Mouse (Mus musculus) limb, embryonic 10.5 days (tissue): ENCODE results near the gene Ppm1h. TPM values are rescaled to one million over a fixed set of nuclear protein-coding genes. Genes with fewer than 3 reads are reported as not detected.

ENCODE experiments used
- DNase-seq: peaks from one replicate; pipeline ENCODE4 v3.0.0-alpha.2; 2017; ENCODE audit warnings: low spot score
- H3K27ac ChIP-seq: fragments of 300-500 bp; sonication (generic); 2 replicates; pipeline ENCODE4 v1.5.1; 2016; ENCODE audit warnings: mild to moderate bottlenecking
- H3K27me3 ChIP-seq: fragments of 300-500 bp; sonication (generic); 2 replicates; pipeline ENCODE4 v1.6.1; 2016; ENCODE audit warnings: low read depth, mild to moderate bottlenecking; ENCODE audit not compliant: poor library complexity, severe bottlenecking
- H3K36me3 ChIP-seq: fragments of 300-500 bp; sonication (generic); 2 replicates; pipeline ENCODE4 v1.6.1; 2016; ENCODE audit warnings: mild to moderate bottlenecking, moderate library complexity
- H3K4me1 ChIP-seq: fragments of 300-500 bp; sonication (generic); 2 replicates; pipeline ENCODE4 v1.6.1; 2016
- H3K4me3 ChIP-seq: fragments of 300-500 bp; sonication (generic); 2 replicates; pipeline ENCODE4 v1.5.1; 2016; ENCODE audit warnings: mild to moderate bottlenecking, moderate library complexity
- H3K9me3 ChIP-seq: fragments of 300-500 bp; sonication (generic); replicated peaks from 2 replicates; pipeline ENCODE4 v1.6.1; 2016; ENCODE audit warnings: mild to moderate bottlenecking
- WGBS: fragments of 180-500 bp; shearing (Covaris S2); methylation state at CpG from one replicate; pipeline ENCODE4 v1.1.7; 2016; 5-methylcytosine and 5-hydroxymethylcytosine counted together
- polyA plus RNA-seq: library from polyadenylated mRNA; unstranded; fragments of >200 nt; fragmentation: Nextera tagmentation; extraction: Ambion mirVana; gene quantifications from 2 replicates; pipeline ENCODE4 v1.2.1, GENCODE M21; 2016

Ppm1h gene
- polyA plus RNA-seq, 1 experiment from 2014 or later = 4.4 TPM

- no peak for DNase-seq
- H3K4me1 ChIP-seq = peaks cover 73% of the 10 kb centered on the region
- 65% methylated on average over 8 of the region's 8 CpGs for WGBS
- no peaks in the 10 kb centered on the region for H3K36me3 ChIP-seq
- no peaks in the 10 kb centered on the region for H3K27me3 ChIP-seq
- H3K9me3 ChIP-seq = no peaks in the 10 kb centered on the region
- H3K4me3 ChIP-seq = no peak overlapping the region
- no peak overlapping the region for H3K27ac ChIP-seq
Observed at GRCm38 (mm10) chr10:122765992-122766391, 87.4 kb downstream of the Ppm1h start.

DNA sequence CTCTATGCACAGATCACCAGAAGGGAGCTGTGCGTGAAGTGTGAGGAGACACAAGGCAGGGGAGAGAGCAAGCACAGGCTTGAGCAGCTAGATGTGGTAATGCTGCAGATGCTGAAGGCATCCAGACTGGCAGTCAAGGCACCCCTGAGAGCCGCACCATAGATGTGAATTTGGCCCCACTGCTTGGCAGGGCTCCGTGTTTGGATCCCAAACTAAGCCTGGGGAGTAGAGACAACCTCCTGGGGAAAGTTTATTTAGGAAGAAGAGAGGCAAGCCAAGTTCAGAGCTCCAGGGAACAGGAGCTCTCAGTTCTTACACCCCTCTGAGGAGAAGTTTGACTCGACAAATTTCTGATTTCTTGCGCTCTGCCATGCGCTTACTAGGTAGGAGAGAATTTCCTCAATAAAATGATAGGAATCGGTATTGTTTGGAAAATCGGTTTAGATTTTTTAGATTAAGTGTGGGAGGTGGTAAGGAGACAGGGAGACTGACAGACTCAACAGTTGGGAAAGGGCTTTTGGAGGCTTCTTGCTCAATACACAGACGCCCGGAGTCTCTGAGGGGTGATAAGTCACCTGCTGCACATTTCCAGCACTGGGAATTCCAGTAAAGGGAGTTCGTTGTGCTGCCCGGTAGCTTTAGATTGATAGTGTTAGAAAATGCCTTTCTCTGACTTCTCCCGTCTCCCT, 89.8 kb downstream of the Ppm1h start:
- H3K4me3 ChIP-seq = no peak overlapping the region
- peaks cover 63% of the 10 kb centered on the region for H3K4me1 ChIP-seq
- H3K27me3 ChIP-seq = no peaks in the 10 kb centered on the region
- WGBS = 56% methylated on average over 13 of the region's 13 CpGs
- H3K36me3 ChIP-seq = no peaks in the 10 kb centered on the region
- no peaks in the 10 kb centered on the region for H3K9me3 ChIP-seq
- no peak for DNase-seq
- peak overlapping the region; percentile 77 for H3K27ac ChIP-seq

DNA sequence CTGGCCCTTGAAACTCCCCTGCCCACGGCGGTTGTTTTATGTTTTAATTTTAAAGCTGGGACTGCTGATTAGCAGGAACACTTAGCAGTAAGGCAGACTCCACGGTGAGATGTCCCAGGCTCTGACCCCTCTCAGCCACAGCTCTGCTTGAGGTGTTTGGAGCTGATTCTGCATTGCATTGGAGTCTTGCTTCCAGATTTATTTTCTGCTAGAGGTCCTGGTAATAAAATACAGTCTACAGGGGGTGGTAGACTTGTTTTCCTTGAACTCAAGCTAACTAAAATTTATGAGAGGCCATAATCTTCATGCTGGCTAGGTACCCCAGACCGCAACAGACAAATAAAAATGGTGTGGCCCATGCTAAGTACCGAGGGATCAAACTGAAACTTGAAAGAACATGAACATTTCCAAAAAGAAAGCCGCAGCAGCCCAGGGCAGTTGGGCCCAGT, 90.4 kb downstream of the Ppm1h start:
- 28% methylated on average over 6 of the region's 6 CpGs for WGBS
- Histone ChIP-seq H3K27me3 (no peaks in the 10 kb centered on the region), H3K36me3 (no peaks in the 10 kb centered on the region), H3K27ac (peak overlapping the region; percentile 77), H3K4me1 (peaks cover 57% of the 10 kb centered on the region), H3K4me3 (no peak overlapping the region), H3K9me3 (no peaks in the 10 kb centered on the region)
- DNase-seq = peak; percentile 62

DNA sequence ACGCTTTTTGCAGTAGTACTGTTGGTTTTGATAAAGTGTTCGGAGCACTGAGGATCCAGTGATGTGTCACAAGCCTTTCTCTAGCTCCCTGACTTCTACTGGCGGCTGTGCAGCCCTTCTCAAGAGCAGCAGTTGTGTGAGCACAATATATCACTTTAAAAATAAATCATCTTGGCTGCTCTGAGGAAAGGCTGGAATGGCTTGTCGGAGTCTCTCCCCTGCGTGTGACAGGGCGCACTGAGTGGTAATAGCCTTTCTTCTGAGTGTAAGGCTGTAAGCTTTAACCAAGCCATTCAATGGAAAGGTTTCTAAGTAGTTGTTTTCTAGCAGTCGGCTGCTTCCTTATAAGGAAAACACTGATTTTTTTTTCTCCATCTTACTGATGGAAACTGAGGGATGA, 91.8 kb downstream of the Ppm1h start:
- Histone ChIP-seq H3K4me1 (peaks cover 47% of the 10 kb centered on the region), H3K36me3 (no peaks in the 10 kb centered on the region), H3K27ac (peak overlapping the region; percentile 66), H3K9me3 (no peaks in the 10 kb centered on the region), H3K27me3 (no peaks in the 10 kb centered on the region), H3K4me3 (no peak overlapping the region)
- no peak for DNase-seq
- 47% methylated on average over 7 of the region's 7 CpGs for WGBS

- no peak for DNase-seq
- Histone ChIP-seq H3K36me3 (no peaks in the 10 kb centered on the region), H3K9me3 (no peaks in the 10 kb centered on the region), H3K27ac (peak overlapping the region; percentile 66), H3K4me3 (no peak overlapping the region), H3K27me3 (no peaks in the 10 kb centered on the region), H3K4me1 (peaks cover 43% of the 10 kb centered on the region)
- 68% methylated on average over 5 of the region's 5 CpGs for WGBS
Observed at GRCm38 (mm10) chr10:122770987-122771386, 92.4 kb downstream of the Ppm1h start.

GRCm38 (mm10) chr10:122774169-122774568, 95.6 kb downstream of the Ppm1h start:
- DNase-seq = no peak
- H3K27me3 ChIP-seq = no peaks in the 10 kb centered on the region
- H3K9me3 ChIP-seq = no peaks in the 10 kb centered on the region
- WGBS = 92% methylated on average over 7 of the region's 7 CpGs
- no peaks in the 10 kb centered on the region for H3K36me3 ChIP-seq
- H3K27ac ChIP-seq = no peak overlapping the region
- H3K4me3 ChIP-seq = no peak overlapping the region
- peaks cover 43% of the 10 kb centered on the region for H3K4me1 ChIP-seq

DNA sequence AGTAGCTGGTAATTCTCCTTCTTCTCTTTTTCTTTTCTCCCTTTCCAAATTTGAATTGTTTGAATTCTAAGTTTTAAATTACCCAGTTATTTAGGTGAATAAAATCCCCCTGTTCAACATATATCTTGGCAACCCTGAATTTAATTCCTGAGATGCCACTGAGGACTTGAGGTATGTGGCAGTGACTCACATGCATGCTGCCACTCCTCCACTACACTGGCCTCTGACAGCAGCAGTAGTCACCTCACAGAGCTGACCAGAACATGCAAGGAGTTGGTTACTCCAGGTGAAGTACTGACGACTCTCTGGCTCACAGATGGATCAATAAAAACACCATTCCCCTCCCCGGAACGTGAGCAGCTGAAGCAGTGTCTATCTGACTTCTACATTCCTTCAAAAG, 98.9 kb downstream of the Ppm1h start:
- DNase-seq = no peak
- WGBS = 67% methylated on average over 3 of the region's 3 CpGs
- no peak overlapping the region for H3K27ac ChIP-seq
- H3K9me3 ChIP-seq = no peaks in the 10 kb centered on the region
- H3K36me3 ChIP-seq = no peaks in the 10 kb centered on the region
- peaks cover 37% of the 10 kb centered on the region for H3K4me1 ChIP-seq
- no peaks in the 10 kb centered on the region for H3K27me3 ChIP-seq
- H3K4me3 ChIP-seq = no peak overlapping the region

GRCm38 (mm10) chr10:122777939-122778655, 99.5 kb downstream of the Ppm1h start:
- Histone ChIP-seq H3K36me3 (no peaks in the 10 kb centered on the region), H3K27ac (no peak overlapping the region), H3K9me3 (no peaks in the 10 kb centered on the region), H3K4me3 (no peak overlapping the region), H3K27me3 (no peaks in the 10 kb centered on the region), H3K4me1 (peaks cover 42% of the 10 kb centered on the region)
- no peak for DNase-seq
- WGBS = 90% methylated on average over 3 of the region's 3 CpGs

DNA sequence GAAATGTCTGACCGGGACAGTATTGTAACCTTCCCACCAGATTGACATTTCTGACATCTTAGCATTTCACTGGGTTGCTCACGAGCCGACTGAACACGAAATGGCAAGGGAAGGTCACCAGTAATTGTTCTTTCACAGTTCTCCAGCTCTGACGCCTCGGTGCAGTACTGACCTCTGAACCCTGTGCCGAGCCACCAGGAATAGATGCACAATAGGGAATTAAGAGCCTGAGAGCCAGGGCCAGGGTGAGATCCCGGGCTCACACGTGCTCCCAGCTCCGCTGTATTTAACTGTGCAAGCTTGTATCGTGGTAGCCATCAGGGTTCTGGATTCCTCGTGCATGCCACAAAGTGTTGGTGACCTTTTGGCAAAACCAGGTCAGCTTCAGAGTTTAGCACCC, 100.8 kb downstream of the Ppm1h start:
- Histone ChIP-seq H3K9me3 (no peaks in the 10 kb centered on the region), H3K4me3 (no peak overlapping the region), H3K27ac (peak overlapping the region; percentile 61), H3K27me3 (no peaks in the 10 kb centered on the region), H3K4me1 (peaks cover 42% of the 10 kb centered on the region), H3K36me3 (no peaks in the 10 kb centered on the region)
- 37% methylated on average over 12 of the region's 12 CpGs for WGBS
- DNase-seq = no peak

- Histone ChIP-seq H3K9me3 (no peaks in the 10 kb centered on the region), H3K36me3 (no peaks in the 10 kb centered on the region), H3K4me3 (no peak overlapping the region), H3K27ac (peak overlapping the region; percentile 34; the same call in 1 of the 2 replicates), H3K27me3 (no peaks in the 10 kb centered on the region), H3K4me1 (peaks cover 32% of the 10 kb centered on the region)
- no peak for DNase-seq
- 62% methylated on average over 4 of the region's 4 CpGs for WGBS
Observed at GRCm38 (mm10) chr10:122782755-122783154, 104.2 kb downstream of the Ppm1h start.

- WGBS = 45% methylated on average over 12 of the region's 12 CpGs
- Histone ChIP-seq H3K36me3 (no peaks in the 10 kb centered on the region), H3K9me3 (no peaks in the 10 kb centered on the region), H3K27ac (no peak overlapping the region), H3K4me3 (no peak overlapping the region), H3K4me1 (peaks cover 27% of the 10 kb centered on the region), H3K27me3 (no peaks in the 10 kb centered on the region)
- DNase-seq = no peak
Observed at GRCm38 (mm10) chr10:122789648-122790170, 111.1 kb downstream of the Ppm1h start.

GRCm38 (mm10) chr10:122792021-122792966, 113.7 kb downstream of the Ppm1h start:
- DNase-seq = peak; percentile 55
- no peaks in the 10 kb centered on the region for H3K36me3 ChIP-seq
- H3K4me3 ChIP-seq = peak overlapping the region; percentile 43
- peaks cover 27% of the 10 kb centered on the region for H3K4me1 ChIP-seq
- H3K9me3 ChIP-seq = no peaks in the 10 kb centered on the region
- peak overlapping the region; percentile 83 for H3K27ac ChIP-seq
- H3K27me3 ChIP-seq = no peaks in the 10 kb centered on the region
- WGBS = 4% methylated on average over 21 of the region's 21 CpGs
